Mouse (Mus musculus) embryonic facial prominence, embryonic 12.5 days (tissue): ENCODE measurements around the gene Yy2. TPM values are rescaled to one million over a fixed set of nuclear protein-coding genes. Genes with fewer than 3 reads are reported as not detected.
A peak's percentile ranks its signal among the peaks of the same experiment; 100 is the strongest.

Experiments
- ATAC-seq: fragments of 200-750 bp; cut with Nextera tagmentation; 2 replicates; pipeline ENCODE4 v1.8.0; 2017; ENCODE audit not compliant: insufficient number of reproducible peaks, insufficient read depth, low FRiP score, low TSS enrichment
- H3K27ac ChIP-seq: fragments of 300-500 bp; sonication (generic); 2 replicates; pipeline ENCODE4 v1.5.1; 2016; ENCODE audit warnings: mild to moderate bottlenecking
- H3K27me3 ChIP-seq: fragments of 300-500 bp; sonication (generic); 2 replicates; pipeline ENCODE4 v1.6.1; 2016; ENCODE audit warnings: mild to moderate bottlenecking, moderate library complexity
- H3K36me3 ChIP-seq: fragments of 300-500 bp; sonication (generic); 2 replicates; pipeline ENCODE4 v1.6.1; 2016; ENCODE audit warnings: mild to moderate bottlenecking
- H3K4me1 ChIP-seq: fragments of 300-500 bp; sonication (generic); 2 replicates; pipeline ENCODE4 v1.6.1; 2016
- H3K4me2 ChIP-seq: fragments of 300-500 bp; sonication (generic); replicated peaks from 2 replicates; pipeline ENCODE4 v1.6.1; 2016; ENCODE audit warnings: mild to moderate bottlenecking, moderate library complexity
- H3K4me3 ChIP-seq: fragments of 300-500 bp; sonication (generic); 2 replicates; pipeline ENCODE4 v1.5.1; 2016; ENCODE audit warnings: mild to moderate bottlenecking
- H3K9ac ChIP-seq: fragments of 300-500 bp; sonication (generic); 2 replicates; pipeline ENCODE4 v1.6.1; 2016; ENCODE audit warnings: mild to moderate bottlenecking, moderate library complexity
- H3K9me3 ChIP-seq: fragments of 300-500 bp; sonication (generic); 2 replicates; pipeline ENCODE4 v1.6.1; 2016; ENCODE audit warnings: mild to moderate bottlenecking, moderate library complexity
- WGBS: fragments of 180-500 bp; shearing (Covaris S2); methylation state at CpG from one replicate; pipeline ENCODE4 v1.1.7; 2016; 5-methylcytosine and 5-hydroxymethylcytosine counted together
- polyA plus RNA-seq: library from polyadenylated mRNA; unstranded; fragments of >200 nt; fragmentation: Nextera tagmentation; extraction: Ambion mirVana; gene quantifications from 2 replicates; pipeline ENCODE4 v1.2.1, GENCODE M21; 2016

Gene Yy2
- polyA plus RNA-seq, result 4.1 and 5.2 TPM in 2 replicates

- H3K4me2 ChIP-seq, result no peak within 1 kb of the TSS
- no peak within 1 kb of the TSS for H3K27ac ChIP-seq
- no peak within 1 kb of the TSS for H3K9ac ChIP-seq
- H3K9me3 ChIP-seq, result no peaks in the 10 kb centered on the region
- no peaks in the 10 kb centered on the region for H3K4me1 ChIP-seq
- H3K36me3 ChIP-seq, result no peaks in the 10 kb centered on the region
- no peak for ATAC-seq
- WGBS, result 88% methylated on average over 26 of the region's 26 CpGs
- H3K4me3 ChIP-seq, result no peak within 1 kb of the TSS
- H3K27me3 ChIP-seq, result no peaks in the 10 kb centered on the region
Measured at GRCm38 (mm10) chrX:157568840-157569239, at the start of gene Yy2. TSS of gene Yy2 (minus strand) at chrX:157568985.

GRCm38 (mm10) chrX:157612894-157613293 is 44.1 kb upstream of the Yy2 start:
- 30% methylated on average over 32 of the region's 32 CpGs for WGBS

GRCm38 (mm10) chrX:157601450-157601849 is 32.7 kb upstream of the Yy2 start:
- WGBS, result 13% methylated on average over 3 of the region's 3 CpGs
- Histone ChIP-seq H3K9me3 (no peaks in the 10 kb centered on the region), H3K36me3 (no peaks in the 10 kb centered on the region), H3K27me3 (no peaks in the 10 kb centered on the region), H3K27ac (0 out of 2 replicates have a peak overlapping the region, but pooled peaks have one; percentile 11), H3K4me1 (no peaks in the 10 kb centered on the region), H3K4me3 (no peak overlapping the region), H3K4me2 (no peak overlapping the region), H3K9ac (no peak overlapping the region)
- ATAC-seq, result no peak

More at GRCm38 (mm10) chrX:157612894-157613293, 44.1 kb upstream of the Yy2 start:
- H3K27ac ChIP-seq, result no peak overlapping the region
- H3K27me3 ChIP-seq, result no peaks in the 10 kb centered on the region
- peak overlapping the region; percentile 46 for H3K4me2 ChIP-seq
- H3K4me1 ChIP-seq, result no peaks in the 10 kb centered on the region
- no peaks in the 10 kb centered on the region for H3K36me3 ChIP-seq
- H3K9me3 ChIP-seq, result no peaks in the 10 kb centered on the region
- ATAC-seq, result no peak
- peak overlapping the region; percentile 20 for H3K4me3 ChIP-seq
- H3K9ac ChIP-seq, result no peak overlapping the region

- Histone ChIP-seq H3K4me2 (peak within 1 kb of the TSS; percentile 45), H3K27ac (peak within 1 kb of the TSS; percentile 94), H3K27me3 (no peaks in the 10 kb centered on the region), H3K9me3 (no peaks in the 10 kb centered on the region), H3K4me1 (no peaks in the 10 kb centered on the region), H3K4me3 (peak within 1 kb of the TSS; percentile 54), H3K9ac (peak within 1 kb of the TSS; percentile 75), H3K36me3 (no peaks in the 10 kb centered on the region)
- ATAC-seq, result peak; percentile 82
- WGBS, result 25% methylated on average over 59 of the region's 74 CpGs
Measured at GRCm38 (mm10) chrX:157598186-157598996, 29.6 kb upstream of the Yy2 start, which contains the start of gene Mbtps2. TSS of gene Mbtps2 (minus strand) at chrX:157598715.

- peak overlapping the region; percentile 45 for H3K4me2 ChIP-seq
- no peaks in the 10 kb centered on the region for H3K27me3 ChIP-seq
- ATAC-seq, result no peak
- peak overlapping the region; percentile 75 for H3K9ac ChIP-seq
- H3K4me3 ChIP-seq, result peak overlapping the region; percentile 54
- H3K9me3 ChIP-seq, result no peaks in the 10 kb centered on the region
- no peaks in the 10 kb centered on the region for H3K36me3 ChIP-seq
- H3K27ac ChIP-seq, result peak overlapping the region; percentile 94
- H3K4me1 ChIP-seq, result no peaks in the 10 kb centered on the region
- 15% methylated on average over 17 of the region's 17 CpGs for WGBS
Measured at GRCm38 (mm10) chrX:157597585-157598185, 28.9 kb upstream of the Yy2 start.

GRCm38 (mm10) chrX:157596802-157597201 is 28.0 kb upstream of the Yy2 start:
- ATAC-seq, result no peak
- no peaks in the 10 kb centered on the region for H3K36me3 ChIP-seq
- H3K27ac ChIP-seq, result no peak overlapping the region
- H3K9ac ChIP-seq, result no peak overlapping the region
- no peaks in the 10 kb centered on the region for H3K27me3 ChIP-seq
- no peaks in the 10 kb centered on the region for H3K9me3 ChIP-seq
- peak overlapping the region; percentile 45 for H3K4me2 ChIP-seq
- peak overlapping the region; percentile 54 for H3K4me3 ChIP-seq
- no peaks in the 10 kb centered on the region for H3K4me1 ChIP-seq
- WGBS, result 75% methylated on average over 5 of the region's 5 CpGs

- WGBS, result 88% methylated on average over 6 of the region's 6 CpGs
- ATAC-seq, result no peak
Measured at GRCm38 (mm10) chrX:157595927-157596326, 27.1 kb upstream of the Yy2 start.

GRCm38 (mm10) chrX:157594606-157595005 is 25.8 kb upstream of the Yy2 start:
- no peak for ATAC-seq
- Histone ChIP-seq H3K27ac (no peak overlapping the region), H3K9me3 (no peaks in the 10 kb centered on the region), H3K9ac (no peak overlapping the region), H3K4me3 (no peak overlapping the region), H3K4me1 (no peaks in the 10 kb centered on the region), H3K36me3 (peaks cover 3% of the 10 kb centered on the region; the same call in 1 of the 2 replicates), H3K27me3 (no peaks in the 10 kb centered on the region), H3K4me2 (no peak overlapping the region)
- 56% methylated on average over 2 of the region's 2 CpGs for WGBS

More at GRCm38 (mm10) chrX:157595927-157596326, 27.1 kb upstream of the Yy2 start:
- Histone ChIP-seq H3K4me3 (no peak overlapping the region), H3K9me3 (no peaks in the 10 kb centered on the region), H3K4me1 (no peaks in the 10 kb centered on the region), H3K27me3 (no peaks in the 10 kb centered on the region), H3K9ac (no peak overlapping the region), H3K36me3 (no peaks in the 10 kb centered on the region), H3K27ac (no peak overlapping the region), H3K4me2 (no peak overlapping the region)

GRCm38 (mm10) chrX:157587001-157587400 is 18.2 kb upstream of the Yy2 start:
- peaks cover 3% of the 10 kb centered on the region; the same call in 1 of the 2 replicates for H3K36me3 ChIP-seq
- no peak overlapping the region for H3K27ac ChIP-seq
- no peaks in the 10 kb centered on the region for H3K4me1 ChIP-seq
- no peak for ATAC-seq
- H3K4me3 ChIP-seq, result no peak overlapping the region
- H3K9me3 ChIP-seq, result no peaks in the 10 kb centered on the region
- H3K9ac ChIP-seq, result no peak overlapping the region
- no peaks in the 10 kb centered on the region for H3K27me3 ChIP-seq
- H3K4me2 ChIP-seq, result no peak overlapping the region
- WGBS, result 82% methylated on average over 5 of the region's 5 CpGs

GRCm38 (mm10) chrX:157586397-157586796 is 17.6 kb upstream of the Yy2 start:
- H3K4me2 ChIP-seq, result no peak overlapping the region
- no peaks in the 10 kb centered on the region for H3K9me3 ChIP-seq
- peaks cover 3% of the 10 kb centered on the region; the same call in 1 of the 2 replicates for H3K36me3 ChIP-seq
- no peak for ATAC-seq
- H3K4me3 ChIP-seq, result no peak overlapping the region
- H3K27ac ChIP-seq, result no peak overlapping the region
- H3K9ac ChIP-seq, result no peak overlapping the region
- no peaks in the 10 kb centered on the region for H3K27me3 ChIP-seq
- no peaks in the 10 kb centered on the region for H3K4me1 ChIP-seq

- Histone ChIP-seq H3K4me3 (no peak overlapping the region), H3K9me3 (no peaks in the 10 kb centered on the region), H3K4me2 (no peak overlapping the region), H3K9ac (no peak overlapping the region), H3K36me3 (no peaks in the 10 kb centered on the region), H3K4me1 (no peaks in the 10 kb centered on the region), H3K27me3 (no peaks in the 10 kb centered on the region), H3K27ac (no peak overlapping the region)
- WGBS, result 81% methylated on average over 6 of the region's 6 CpGs
- no peak for ATAC-seq
Measured at GRCm38 (mm10) chrX:157579108-157579614, 10.4 kb upstream of the Yy2 start.

- Histone ChIP-seq H3K36me3 (no peaks in the 10 kb centered on the region), H3K4me1 (no peaks in the 10 kb centered on the region), H3K27me3 (no peaks in the 10 kb centered on the region), H3K27ac (no peak overlapping the region), H3K4me3 (no peak overlapping the region), H3K9ac (no peak overlapping the region), H3K9me3 (no peaks in the 10 kb centered on the region), H3K4me2 (no peak overlapping the region)
- WGBS, result 79% methylated on average over 2 of the region's 2 CpGs
- ATAC-seq, result no peak
Measured at GRCm38 (mm10) chrX:157574683-157575082, 5.9 kb upstream of the Yy2 start.
